Mouse (Mus musculus) hindbrain, embryonic 11.5 days (tissue): Measurements from ENCODE around the gene Foxr1. TPM values are rescaled to one million over a fixed set of nuclear protein-coding genes. Genes with fewer than 3 reads are reported as not detected.
"Not testable (repeated sequence)": the region's sequence is repeated elsewhere in the genome, so short reads cannot be mapped to it uniquely, and the experiment has no call there.

Experiments
- ATAC-seq: fragments of 200-750 bp; cut with Nextera tagmentation; 2 replicates; pipeline ENCODE4 v1.8.0; 2017; ENCODE audit warnings: mild to moderate bottlenecking, moderate TSS enrichment, moderate library complexity; ENCODE audit not compliant: low FRiP score
- DNase-seq: peaks from one replicate; pipeline ENCODE4 v3.0.0-alpha.2; 2015; ENCODE audit warnings: low spot score
- H3K27ac ChIP-seq: fragments of 300-500 bp; sonication (generic); 2 replicates; pipeline ENCODE4 v1.5.1; 2014; ENCODE audit warnings: mild to moderate bottlenecking, low read depth, low read length
- H3K27me3 ChIP-seq: fragments of 300-500 bp; sonication (generic); 2 replicates; pipeline ENCODE4 v1.6.1; 2014; ENCODE audit warnings: mild to moderate bottlenecking, low read length, moderate library complexity, mixed read lengths; ENCODE audit not compliant: control insufficient read depth, insufficient read depth
- H3K36me3 ChIP-seq: fragments of 300-500 bp; sonication (generic); 2 replicates; pipeline ENCODE4 v1.6.1; 2014; ENCODE audit warnings: mild to moderate bottlenecking, low read length, moderate library complexity, mixed read lengths; ENCODE audit not compliant: control insufficient read depth, insufficient read depth
- H3K4me1 ChIP-seq: fragments of 300-500 bp; sonication (generic); replicated peaks from 2 replicates; pipeline ENCODE4 v1.6.1; 2014; ENCODE audit warnings: low read length, mixed read lengths; ENCODE audit not compliant: control insufficient read depth, insufficient read depth
- H3K4me2 ChIP-seq: fragments of 300-500 bp; sonication (generic); replicated peaks from 2 replicates; pipeline ENCODE4 v1.6.1; 2014; ENCODE audit warnings: mild to moderate bottlenecking, low read depth, low read length
- H3K4me3 ChIP-seq: fragments of 300-500 bp; sonication (generic); 2 replicates; pipeline ENCODE4 v1.5.1; 2014; ENCODE audit warnings: low read depth, low read length
- H3K9ac ChIP-seq: fragments of 300-500 bp; sonication (generic); 2 replicates; pipeline ENCODE4 v1.6.1; 2014; ENCODE audit warnings: low read depth, low read length
- H3K9me3 ChIP-seq: fragments of 300-500 bp; sonication (generic); 2 replicates; pipeline ENCODE4 v1.6.1; 2016; ENCODE audit warnings: low read length; ENCODE audit not compliant: control insufficient read depth
- WGBS: fragments of 180-500 bp; shearing (Covaris S2); extraction: QIAGEN DNeasy Blood & Tissue Kit; methylation state at CpG from one replicate; pipeline ENCODE4 v1.1.7; 2014; 5-methylcytosine and 5-hydroxymethylcytosine counted together
- polyA plus RNA-seq: library from polyadenylated mRNA; unstranded; fragments of >200 nt; fragmentation: Nextera tagmentation; extraction: Ambion mirVana; gene quantifications from 2 replicates; pipeline ENCODE4 v1.2.1, GENCODE M21; 2014

Gene Foxr1
- polyA plus RNA-seq, 1 experiment from 2014 or later = not detected

GRCm38 (mm10) chr9:44411601-44412130, 29.3 kb downstream of the Foxr1 start:
- Histone ChIP-seq H3K4me1 (no peaks in the 10 kb centered on the region), H3K27me3 (no peaks in the 10 kb centered on the region), H3K9ac (no peak overlapping the region), H3K4me2 (no peak overlapping the region), H3K9me3 (no peaks in the 10 kb centered on the region), H3K36me3 (peaks cover 8% of the 10 kb centered on the region; the same call in 1 of the 2 replicates), H3K4me3 (no peak overlapping the region), H3K27ac (no peak overlapping the region)
- no peak for DNase-seq
- ATAC-seq = no peak
- 79% methylated on average over 1 of the region's 1 CpGs for WGBS

- H3K9me3 ChIP-seq = no peaks in the 10 kb centered on the region
- no peak for ATAC-seq
- no peaks in the 10 kb centered on the region for H3K27me3 ChIP-seq
- H3K36me3 ChIP-seq = peaks cover 8% of the 10 kb centered on the region; the same call in 1 of the 2 replicates
- whole genome bisulfite sequencing = 80% methylated on average over 2 of the region's 2 CpGs
- no peak overlapping the region for H3K9ac ChIP-seq
- H3K4me3 ChIP-seq = no peak overlapping the region
- H3K4me1 ChIP-seq = no peaks in the 10 kb centered on the region
- DNase-seq = no peak
- H3K4me2 ChIP-seq = no peak overlapping the region
- no peak overlapping the region for H3K27ac ChIP-seq
These were observed 30.1 kb downstream of the Foxr1 start for GRCm38 (mm10) chr9:44410647-44411336.

GRCm38 (mm10) chr9:44408693-44409092, 32.2 kb downstream of the Foxr1 start:
- H3K27ac ChIP-seq, DNase-seq, H3K36me3 ChIP-seq, H3K27me3 ChIP-seq, H3K9ac ChIP-seq, ATAC-seq, H3K9me3 ChIP-seq, H3K4me1 ChIP-seq: not testable (repeated sequence)
- WGBS = 82% methylated on average over 9 of the region's 9 CpGs
- Histone ChIP-seq H3K4me3 (peak overlapping the region; percentile 87), H3K4me2 (peak overlapping the region; percentile 54)

- H3K9ac ChIP-seq = peak overlapping the region; percentile 81
- no peaks in the 10 kb centered on the region for H3K27me3 ChIP-seq
- ATAC-seq = no peak
- H3K27ac ChIP-seq = peak overlapping the region; percentile 92; the same call in 1 of the 2 replicates
- H3K4me2 ChIP-seq = peak overlapping the region; percentile 54
- no peaks in the 10 kb centered on the region for H3K9me3 ChIP-seq
- no peaks in the 10 kb centered on the region for H3K4me1 ChIP-seq
- WGBS = 2% methylated on average over 24 of the region's 24 CpGs
- peak overlapping the region; percentile 87 for H3K4me3 ChIP-seq
- peaks cover 7% of the 10 kb centered on the region; the same call in 1 of the 2 replicates for H3K36me3 ChIP-seq
- DNase-seq = no peak
These were observed 33.2 kb downstream of the Foxr1 start for GRCm38 (mm10) chr9:44407752-44408097.

GRCm38 (mm10) chr9:44406906-44407751, 33.8 kb downstream of the Foxr1 start, which contains the start of the genes Rps25 and Trappc4:
Gene Rps25 (plus strand): TSS chr9:44407139.
Gene Trappc4 (minus strand): TSS chr9:44407600.
- H3K36me3 ChIP-seq = peaks cover 5% of the 10 kb centered on the region; the same call in 1 of the 2 replicates

GRCm38 (mm10) chr9:44405011-44405410, 35.9 kb downstream of the Foxr1 start:
- Histone ChIP-seq H3K9ac (no peak overlapping the region), H3K4me1 (no peaks in the 10 kb centered on the region), H3K4me2 (no peak overlapping the region), H3K36me3 (no peaks in the 10 kb centered on the region; the same call in 1 of the 2 replicates), H3K27ac (no peak overlapping the region), H3K9me3 (no peaks in the 10 kb centered on the region), H3K4me3 (no peak overlapping the region), H3K27me3 (no peaks in the 10 kb centered on the region)
- ATAC-seq (no peak), DNase-seq (no peak)
- 81% methylated on average over 3 of the region's 3 CpGs for WGBS

More at GRCm38 (mm10) chr9:44406906-44407751, 33.8 kb downstream of the Foxr1 start, which contains the start of the genes Rps25 and Trappc4:
- peak; percentile 97 for ATAC-seq
- peak within 1 kb of the TSS; percentile 92 for H3K27ac ChIP-seq
- H3K9ac ChIP-seq = peak within 1 kb of the TSS; percentile 81
- H3K4me1 ChIP-seq = no peaks in the 10 kb centered on the region
- peak; percentile 97 for DNase-seq
- peak within 1 kb of the TSS; percentile 60 for H3K4me2 ChIP-seq
- peak within 1 kb of the TSS; percentile 87 for H3K4me3 ChIP-seq
- H3K27me3 ChIP-seq = no peaks in the 10 kb centered on the region
- H3K9me3 ChIP-seq = no peaks in the 10 kb centered on the region
- WGBS = 0% methylated on average over 48 of the region's 51 CpGs

- Histone ChIP-seq H3K36me3 (no peaks in the 10 kb centered on the region; the same call in 1 of the 2 replicates), H3K4me3 (no peak overlapping the region), H3K27me3 (no peaks in the 10 kb centered on the region), H3K9me3 (no peaks in the 10 kb centered on the region), H3K27ac (no peak overlapping the region), H3K4me2 (no peak overlapping the region), H3K4me1 (peaks cover 3% of the 10 kb centered on the region; the same call in 1 of the 2 replicates), H3K9ac (no peak overlapping the region)
- DNase-seq = no peak
- ATAC-seq = no peak
- 90% methylated on average over 4 of the region's 4 CpGs for WGBS
These were observed 39.9 kb downstream of the Foxr1 start for GRCm38 (mm10) chr9:44401081-44401480.

- Histone ChIP-seq H3K4me2 (no peak overlapping the region), H3K27ac (no peak overlapping the region), H3K9ac (no peak overlapping the region), H3K27me3 (no peaks in the 10 kb centered on the region), H3K4me1 (peaks cover 3% of the 10 kb centered on the region; the same call in 1 of the 2 replicates), H3K4me3 (no peak overlapping the region), H3K9me3 (no peaks in the 10 kb centered on the region), H3K36me3 (no peaks in the 10 kb centered on the region; the same call in 1 of the 2 replicates)
- 95% methylated on average over 6 of the region's 6 CpGs for WGBS
- no peak for ATAC-seq
- no peak for DNase-seq
These were observed 41.2 kb downstream of the Foxr1 start for GRCm38 (mm10) chr9:44399795-44400114.
